Mouse (Mus musculus): ENCODE measurements at regions not wholly inside any gene's neighbourhood (a gene's known extent, or its start where the extent isn't known, plus 50 kb on each side); places are given as distances from the start of the nearest gene placed in this dataset.
A peak's percentile ranks its signal among the peaks of the same experiment; 100 is the strongest.

DNA sequence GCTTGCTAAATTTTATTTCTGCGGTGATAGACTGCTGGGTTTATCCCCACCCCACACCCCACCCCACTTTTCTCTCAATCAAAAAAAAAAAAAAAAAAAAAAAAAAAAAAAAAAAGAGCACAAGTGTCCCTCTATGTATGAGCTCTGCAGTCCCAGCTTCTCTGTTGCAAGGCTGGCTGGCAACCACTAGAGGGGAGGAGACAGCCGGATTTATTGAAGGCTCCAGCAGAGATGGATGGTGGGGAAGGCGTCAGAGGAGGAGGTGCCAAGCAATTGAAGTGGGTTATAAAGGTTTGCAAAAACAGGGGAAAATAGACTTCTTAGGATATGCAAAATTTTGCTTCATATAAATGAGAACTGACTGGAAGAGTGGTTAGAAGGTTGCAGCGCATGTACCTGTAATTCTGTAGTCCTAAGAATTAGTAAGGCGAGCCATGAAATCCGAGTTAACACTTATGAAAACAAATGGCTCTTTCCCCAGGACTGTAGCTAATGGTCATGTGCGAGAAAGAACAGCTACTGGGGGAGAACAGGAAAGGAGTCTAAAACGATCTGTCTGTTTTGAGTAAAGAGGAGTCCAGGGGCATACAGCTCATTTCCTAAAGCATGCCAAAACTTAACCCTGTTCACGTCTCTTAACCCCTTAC lies 885.1 kb upstream of the Pou3f3 start:
- DNase-seq = peak; percentile 50 to 52

DNA sequence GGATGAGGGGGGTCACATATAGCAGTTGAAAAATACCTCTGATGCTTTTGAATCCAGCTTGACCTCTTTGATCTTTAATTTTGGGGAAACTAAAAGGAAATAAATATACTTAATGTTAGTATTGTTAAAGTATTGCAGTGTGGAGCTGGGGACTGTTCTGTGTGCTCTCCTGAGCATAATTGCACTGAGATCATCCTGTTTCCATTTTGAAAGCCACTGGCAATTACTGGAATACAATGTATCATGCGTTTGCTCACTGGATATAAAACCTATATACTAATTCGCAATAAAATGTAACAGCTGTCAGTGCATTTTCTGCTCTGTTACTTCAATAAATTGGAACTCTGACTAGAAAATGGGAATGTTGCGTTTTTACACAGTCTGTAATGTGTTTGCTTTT lies 884.4 kb upstream of the Pou3f3 start:
- no peak for DNase-seq

DNA sequence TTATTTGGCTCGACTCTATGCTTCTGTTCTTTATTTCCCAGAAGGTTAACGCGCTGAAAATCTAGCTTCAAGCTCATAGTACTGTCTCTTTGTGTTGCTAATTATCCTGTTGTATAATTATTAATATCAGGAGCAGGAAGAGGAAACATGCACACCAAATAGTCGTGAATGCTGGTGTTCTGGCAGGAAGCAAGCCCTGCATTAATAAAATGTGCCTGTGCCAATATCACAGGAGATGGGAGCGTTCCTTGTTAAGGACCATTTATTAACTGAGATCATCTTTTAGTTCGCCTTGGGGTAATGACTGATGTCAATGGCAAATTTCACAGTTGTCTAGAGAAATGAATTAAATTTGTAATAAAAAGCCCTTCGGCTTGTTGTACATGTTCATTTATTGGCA lies 883.5 kb upstream of the Pou3f3 start:
- no peak for DNase-seq

DNA sequence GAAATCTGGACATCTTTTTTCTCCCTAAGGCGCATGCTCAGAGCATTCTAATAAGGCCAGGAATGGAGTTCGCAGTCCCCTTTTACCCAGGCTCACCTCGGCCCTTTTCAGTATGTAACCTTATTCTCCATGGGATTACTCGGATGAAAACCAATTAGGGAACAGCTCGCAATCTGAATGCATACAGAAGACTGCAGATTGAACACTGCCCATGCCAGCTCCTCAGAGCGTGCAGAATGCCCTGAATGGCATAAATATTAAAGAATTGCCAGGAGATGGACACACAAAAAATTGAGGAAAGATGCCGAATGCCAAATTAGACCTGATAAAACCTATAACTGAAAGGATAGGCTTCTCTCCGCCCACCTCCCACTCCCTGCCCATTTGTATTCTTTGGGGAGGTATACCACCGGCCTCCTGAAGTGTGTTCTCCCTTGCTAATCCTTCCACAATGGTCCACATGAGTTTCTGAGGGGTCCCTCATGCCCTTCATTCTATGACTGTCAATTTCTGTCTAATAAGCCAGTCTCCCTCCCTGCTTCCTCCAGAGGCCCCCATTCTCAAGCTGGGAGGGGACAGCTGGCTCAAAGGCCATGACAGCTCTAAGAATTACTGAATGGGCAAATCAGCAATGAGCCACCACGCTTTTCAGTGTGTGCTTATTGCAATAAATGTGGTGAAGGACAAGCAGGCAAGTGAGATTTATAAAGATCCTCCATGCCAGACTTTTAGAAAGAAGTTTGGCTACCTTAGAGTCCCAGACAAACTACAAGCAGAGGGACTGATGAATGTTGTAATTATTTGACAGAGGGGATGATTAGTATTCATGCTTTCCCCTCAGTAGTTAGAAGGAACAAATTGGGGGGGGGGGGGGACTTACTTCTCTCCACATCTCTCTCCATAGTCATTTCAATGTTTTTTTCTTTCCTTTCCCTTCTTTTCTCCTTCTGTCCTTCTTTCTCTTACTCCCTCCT lies 881.2 kb upstream of the Pou3f3 start:
- no peak for DNase-seq

DNA sequence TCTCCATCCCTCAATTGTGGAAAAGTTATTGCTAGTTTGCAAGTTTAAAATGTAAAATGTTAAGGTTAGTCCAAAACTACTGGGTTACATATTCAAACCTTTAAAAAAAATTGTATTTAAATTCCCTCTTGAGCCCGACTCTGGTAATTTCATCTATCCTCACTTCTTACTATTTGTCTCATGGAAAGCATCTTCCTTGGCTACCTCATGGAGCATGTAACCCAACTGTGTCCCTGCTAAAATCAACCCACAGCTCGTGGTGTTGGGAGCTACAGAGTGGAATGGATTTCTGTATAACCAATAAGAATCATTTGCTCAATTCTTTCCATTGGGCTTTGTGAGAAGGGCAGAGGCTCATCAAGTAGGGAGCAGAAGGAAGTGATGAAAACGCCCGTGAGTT lies 880.5 kb upstream of the Pou3f3 start:
- DNase-seq = no peak

DNA sequence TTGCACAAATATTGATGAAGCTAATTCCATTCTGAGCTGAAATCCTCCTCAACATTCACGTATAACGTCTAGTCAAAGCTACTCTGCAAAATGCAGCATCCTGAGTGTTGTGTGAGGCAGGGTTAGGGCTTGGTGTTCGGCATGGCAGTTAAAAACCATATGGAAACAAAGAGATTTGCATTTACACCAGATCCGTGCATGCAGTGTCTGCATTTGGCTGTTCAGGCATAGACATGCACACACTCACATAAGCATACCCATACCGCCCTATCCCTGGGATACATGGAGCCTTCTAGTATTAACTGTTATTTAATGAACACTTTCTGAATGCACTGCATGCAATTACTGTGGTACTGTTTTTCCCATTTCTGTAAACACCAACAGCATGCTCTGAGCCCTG lies 872.8 kb upstream of the Pou3f3 start:
- DNase-seq = no peak

DNA sequence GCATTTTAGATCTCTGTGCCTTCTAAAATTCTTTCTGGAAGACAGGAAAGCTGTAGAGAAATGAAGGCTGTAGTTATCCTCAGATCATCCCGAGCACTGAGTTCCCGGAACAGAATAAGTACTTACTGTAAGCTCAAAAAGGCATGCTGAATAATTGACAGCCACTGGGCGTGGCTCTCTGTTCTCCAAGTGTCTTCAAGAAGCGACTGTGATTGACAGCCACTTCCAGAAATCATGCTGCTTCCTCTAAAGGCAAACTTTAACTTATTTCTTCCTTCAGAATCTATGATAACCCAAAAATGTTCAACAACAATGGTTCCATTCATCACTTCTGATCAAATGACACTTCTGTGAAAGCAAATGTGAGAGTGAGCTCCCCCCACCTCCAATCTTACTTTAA lies 870.3 kb upstream of the Pou3f3 start:
- no peak for DNase-seq

DNA sequence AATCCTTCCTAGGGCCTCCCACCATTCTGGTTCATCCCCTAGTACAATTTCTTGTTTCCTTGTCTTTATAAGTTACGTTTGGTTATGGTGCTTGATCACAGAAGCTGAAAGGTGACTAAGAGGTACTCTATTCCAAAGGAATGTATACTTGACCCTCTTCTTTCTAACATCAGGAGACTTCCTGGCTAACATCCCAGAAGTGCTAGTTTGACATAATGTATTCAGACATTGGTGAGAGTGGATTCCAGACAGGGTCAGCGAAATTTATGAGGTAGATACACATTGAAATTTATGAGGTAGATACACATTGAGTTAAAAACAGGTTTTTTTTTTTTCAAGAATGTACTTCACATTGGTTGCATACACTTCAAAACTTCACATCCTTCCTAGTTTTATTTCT lies 863.9 kb upstream of the Pou3f3 start:
- no peak for DNase-seq

Data from kidney, adult 8-10 months (tissue).